In genomic region chr6:100829770-100830169, GRCm38 (mm10) we compare ENCODE assay signal across 12 mouse cellular contexts.
"Had no signal": no experiment of that assay in that cellular context is flagged by ENCODE, and none has a peak within 500 bp of the region (broad histone marks: within the 10 kb centered on the region; RNA-seq: fewer than 3 reads in every experiment).

No protein-coding gene starts in this region.

- DNase-seq: retina, postnatal 1 day; right cerebral cortex, adult 18-20 months; right cerebral cortex, postnatal 14 days; right cerebral cortex, postnatal 25 days; right cerebral cortex, postnatal 4 days; spleen, adult 18-20 months; thymus, adult 18-20 months; thymus, adult 2 months; thymus, postnatal 14 days; thymus, postnatal 25 days; thymus, postnatal 36 days; thymus, postnatal 4 days had no signal
